ENCODE assay signal across 8 mouse cellular contexts in the genomic region with DNA sequence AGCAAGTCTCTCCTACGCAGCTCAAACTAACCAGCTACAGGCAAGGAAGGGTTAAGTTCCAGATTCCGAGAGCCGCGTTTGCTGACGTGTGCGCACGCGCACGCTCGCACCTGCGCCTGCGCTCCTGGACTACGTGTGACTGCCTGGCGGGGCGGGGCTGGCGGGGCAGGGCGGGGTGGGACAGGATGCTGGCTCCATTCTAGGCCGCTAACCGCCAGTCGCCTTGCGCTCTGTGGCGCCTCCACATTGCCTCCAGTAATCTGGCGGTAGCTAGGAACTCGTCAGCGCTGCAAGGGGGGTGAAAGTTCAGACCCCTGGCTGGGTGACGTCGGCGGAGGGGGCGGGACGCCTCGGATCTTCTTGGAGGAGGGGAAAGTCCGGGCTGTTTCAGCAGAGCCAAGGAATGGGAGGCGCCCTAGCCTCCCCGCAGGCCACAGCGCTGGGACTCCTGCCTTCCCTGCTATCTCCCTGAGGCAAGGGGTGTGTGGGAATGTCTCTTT. TPM values are rescaled to one million over a fixed set of nuclear protein-coding genes. Genes with fewer than 3 reads are reported as not detected.
A peak's percentile ranks its signal among the peaks of the same experiment; 100 is the strongest.
DNase-seq lines count a peak whose midpoint lies in the region; ATAC-seq and TF ChIP-seq lines count a peak whose summit lies in the region.

No protein-coding gene starts in this region.

- peak overlapping the region; percentile 65 for H3K9ac ChIP-seq in embryonic facial prominence, embryonic 13.5 days
- peak overlapping the region; percentile 63 for H3K9ac ChIP-seq in limb, embryonic 12.5 days (replicated peaks)
- H3K9ac ChIP-seq in midbrain, embryonic 15.5 days, result peak overlapping the region; percentile 50

- no peaks in the 10 kb centered on the region for H3K4me1 ChIP-seq in embryonic facial prominence, embryonic 13.5 days
- no peaks in the 10 kb centered on the region; the same call in 1 of the 2 replicates for H3K4me1 ChIP-seq in kidney, adult 2 months (ENCODE audit: control insufficient read depth, insufficient read depth, low read length)
- no peaks in the 10 kb centered on the region for H3K4me1 ChIP-seq in limb, embryonic 12.5 days (replicated peaks)
- no peaks in the 10 kb centered on the region for H3K4me1 ChIP-seq in midbrain, embryonic 15.5 days
- H3K4me1 ChIP-seq in spleen, adult 2 months (ENCODE audit: control insufficient read depth, insufficient read depth, insufficient read length), result no peaks in the 10 kb centered on the region

- peak overlapping the region; percentile 93 for H3K27ac ChIP-seq in embryonic facial prominence, embryonic 13.5 days
- H3K27ac ChIP-seq in kidney, adult 2 months (ENCODE audit: insufficient read depth, low read depth, low read length), result peak overlapping the region; percentile 99
- H3K27ac ChIP-seq in limb, embryonic 12.5 days, result peak overlapping the region; percentile 91
- peak overlapping the region; percentile 88 for H3K27ac ChIP-seq in midbrain, embryonic 15.5 days
- peak overlapping the region; percentile 93 for H3K27ac ChIP-seq in spleen, adult 2 months (ENCODE audit: insufficient read depth, low read length)

- H3K36me3 ChIP-seq in embryonic facial prominence, embryonic 13.5 days, result no peaks in the 10 kb centered on the region
- H3K36me3 ChIP-seq in kidney, adult 2 months (ENCODE audit: control insufficient read depth, insufficient read depth, low read length), result no peaks in the 10 kb centered on the region
- no peaks in the 10 kb centered on the region for H3K36me3 ChIP-seq in limb, embryonic 12.5 days
- no peaks in the 10 kb centered on the region for H3K36me3 ChIP-seq in midbrain, embryonic 15.5 days (replicated peaks)
- H3K36me3 ChIP-seq in spleen, adult 2 months (ENCODE audit: control insufficient read depth, insufficient read depth, low read length), result no peaks in the 10 kb centered on the region

- no peaks in the 10 kb centered on the region for H3K9me3 ChIP-seq in embryonic facial prominence, embryonic 13.5 days
- H3K9me3 ChIP-seq in limb, embryonic 12.5 days, result no peaks in the 10 kb centered on the region
- no peaks in the 10 kb centered on the region for H3K9me3 ChIP-seq in midbrain, embryonic 15.5 days

- TF ChIP-seq POLR2A in kidney, adult 2 months (IDR thresholded peaks at IDR 0.05; ENCODE audit: low read depth, low read length), result peak; percentile 51
- peak; percentile 68 for TF ChIP-seq POLR2A in spleen, adult 2 months (IDR thresholded peaks at IDR 0.05; ENCODE audit: low read depth, low read length)

- no peak for TF ChIP-seq CTCF in kidney, adult 2 months (conservative IDR thresholded peaks at IDR 0.05; ENCODE audit: insufficient read depth, insufficient read length, low read depth, low read length)
- no peak for TF ChIP-seq CTCF in spleen, adult 2 months (IDR thresholded peaks at IDR 0.05; ENCODE audit: extremely low read depth, insufficient read depth, insufficient read length, insufficient replicate concordance)

- peak; percentile 98 for ATAC-seq in embryonic facial prominence, embryonic 13.5 days (ENCODE audit: insufficient number of reproducible peaks, insufficient read depth, low FRiP score, low TSS enrichment, low read depth)
- peak; percentile 98 for ATAC-seq in limb, embryonic 12.5 days (ENCODE audit: insufficient number of reproducible peaks, insufficient read depth, low FRiP score, low TSS enrichment, low read depth)
- ATAC-seq in midbrain, embryonic 15.5 days (replicated peaks), result peak; percentile 99

- peaks cover 16% of the 10 kb centered on the region for H3K27me3 ChIP-seq in embryonic facial prominence, embryonic 13.5 days
- H3K27me3 ChIP-seq in kidney, adult 2 months (replicated peaks; ENCODE audit: control insufficient read depth, insufficient read depth, low read length), result no peaks in the 10 kb centered on the region
- H3K27me3 ChIP-seq in limb, embryonic 12.5 days, result peaks cover 18% of the 10 kb centered on the region
- H3K27me3 ChIP-seq in midbrain, embryonic 15.5 days (replicated peaks), result no peaks in the 10 kb centered on the region; the same call in 1 of the 2 replicates
- no peaks in the 10 kb centered on the region for H3K27me3 ChIP-seq in spleen, adult 2 months (ENCODE audit: control insufficient read depth, insufficient read depth, low read length)

- H3K4me2 ChIP-seq in embryonic facial prominence, embryonic 13.5 days, result peak overlapping the region; percentile 58
- H3K4me2 ChIP-seq in limb, embryonic 12.5 days, result peak overlapping the region; percentile 46
- H3K4me2 ChIP-seq in midbrain, embryonic 15.5 days, result peak overlapping the region; percentile 51

- peak; percentile 98 for DNase-seq in 3134 (ENCODE audit: extremely low read depth, insufficient read length, low spot score)
- peak; percentile 95 to 96 for DNase-seq in adrenal gland, postnatal 36 days
- peak; percentile 95 to 97 for DNase-seq in heart, adult 18-20 months
- peak; percentile 97 for DNase-seq in kidney, adult 2 months
- peak; percentile 87 for DNase-seq in spleen, adult 2 months (ENCODE audit: low read depth in 1 of 2, low spot score in 2 of 2)

- 11% methylated on average over 35 of the region's 35 CpGs for WGBS in embryonic facial prominence, embryonic 13.5 days
- WGBS in kidney, adult 2 months, result under 1% methylated on average over 35 of the region's 35 CpGs
- WGBS in limb, embryonic 12.5 days, result 10% methylated on average over 35 of the region's 35 CpGs
- 13% methylated on average over 35 of the region's 35 CpGs for WGBS in midbrain, embryonic 15.5 days
- 10% methylated on average over 34 of the region's 35 CpGs for WGBS in spleen, adult 2 months

- peak overlapping the region; percentile 44 for H3K4me3 ChIP-seq in embryonic facial prominence, embryonic 13.5 days
- peak overlapping the region; percentile 66 for H3K4me3 ChIP-seq in kidney, adult 2 months (ENCODE audit: insufficient read depth, low read depth, low read length)
- peak overlapping the region; percentile 37 for H3K4me3 ChIP-seq in limb, embryonic 12.5 days (replicated peaks)
- H3K4me3 ChIP-seq in midbrain, embryonic 15.5 days, result peak overlapping the region; percentile 49
- H3K4me3 ChIP-seq in spleen, adult 2 months (ENCODE audit: extremely low read depth, insufficient read depth, insufficient read length), result peak overlapping the region; percentile 80

RNA-seq across cellular contexts. Expression of gene Usp9x, which starts 29.6 kb away (rescaled TPM):
- 100 to 1,000 TPM; 205 to 212 TPM for total RNA-seq in adrenal gland, postnatal 36 days (2021)
- polyA plus RNA-seq in embryonic facial prominence, embryonic 13.5 days (2015; fragmentation: Nextera tagmentation; extraction: Ambion mirVana), result 28.8 and 31.7 TPM in 2 replicates
- total RNA-seq in heart, adult 18-20 months (2021), result 100 to 1,000 TPM; 152 to 163 TPM
- 13.3 and 18.9 TPM in 2 replicates for polyA plus RNA-seq in kidney, adult 2 months (2012; rRNA removed)
- polyA plus RNA-seq in limb, embryonic 12.5 days (2016; fragmentation: Nextera tagmentation; extraction: Ambion mirVana), result 47.4 and 48.5 TPM in 2 replicates
- polyA plus RNA-seq in midbrain, embryonic 15.5 days (2015; fragmentation: Nextera tagmentation; extraction: Ambion mirVana), result 39.3 and 41.6 TPM in 2 replicates
- polyA plus RNA-seq in spleen, adult 2 months (2012; rRNA removed), result 4.8 and 4.9 TPM in 2 replicates

Comparison
In these comparisons a context has a peak if more than half of its experiments do, and no peak if none do; other contexts are left out.
1. Peak in every context shown above with its lines: DNase-seq, ATAC-seq, H3K4me3 ChIP-seq and H3K27ac ChIP-seq.